Mouse (Mus musculus): Measurements from ENCODE around the gene Gh.

GRCm38 (mm10) chr11:106324858-106325257 is 23.2 kb upstream of the Gh start:
- TF ChIP-seq CTCF (IDR thresholded peaks at IDR 0.05; ENCODE audit: low read depth, low read length): no peak
- no peak for TF ChIP-seq POLR2A (IDR thresholded peaks at IDR 0.05; ENCODE audit: borderline replicate concordance, low read depth, low read length)

Measured in bone marrow macrophage, adult 2 months (primary cell).